Mouse (Mus musculus) layer of hippocampus, postnatal 14 days (tissue): ENCODE measurements around the gene Cflar. TPM values are rescaled to one million over a fixed set of nuclear protein-coding genes. Genes with fewer than 3 reads are reported as not detected.
"Not testable (repeated sequence)": the region's sequence is repeated elsewhere in the genome, so short reads cannot be mapped to it uniquely, and the experiment has no call there.

ENCODE experiments used
- DNase-seq, 2 experiments: peaks; one replicate each; pipeline ENCODE4 v3.0.0; 2021 to 2022; ENCODE audit warnings: low spot score in 2 of 2, mixed read lengths in 1 of 2
- total RNA-seq, 2 experiments: library from RNA; stranded (reverse); gene quantifications; 2 replicates each; pipeline ENCODE4 v1.2.3; 2021

The Cflar gene
- total RNA-seq, 2 experiments from 2014 or later: 33.2 to 38.0 TPM

DNA sequence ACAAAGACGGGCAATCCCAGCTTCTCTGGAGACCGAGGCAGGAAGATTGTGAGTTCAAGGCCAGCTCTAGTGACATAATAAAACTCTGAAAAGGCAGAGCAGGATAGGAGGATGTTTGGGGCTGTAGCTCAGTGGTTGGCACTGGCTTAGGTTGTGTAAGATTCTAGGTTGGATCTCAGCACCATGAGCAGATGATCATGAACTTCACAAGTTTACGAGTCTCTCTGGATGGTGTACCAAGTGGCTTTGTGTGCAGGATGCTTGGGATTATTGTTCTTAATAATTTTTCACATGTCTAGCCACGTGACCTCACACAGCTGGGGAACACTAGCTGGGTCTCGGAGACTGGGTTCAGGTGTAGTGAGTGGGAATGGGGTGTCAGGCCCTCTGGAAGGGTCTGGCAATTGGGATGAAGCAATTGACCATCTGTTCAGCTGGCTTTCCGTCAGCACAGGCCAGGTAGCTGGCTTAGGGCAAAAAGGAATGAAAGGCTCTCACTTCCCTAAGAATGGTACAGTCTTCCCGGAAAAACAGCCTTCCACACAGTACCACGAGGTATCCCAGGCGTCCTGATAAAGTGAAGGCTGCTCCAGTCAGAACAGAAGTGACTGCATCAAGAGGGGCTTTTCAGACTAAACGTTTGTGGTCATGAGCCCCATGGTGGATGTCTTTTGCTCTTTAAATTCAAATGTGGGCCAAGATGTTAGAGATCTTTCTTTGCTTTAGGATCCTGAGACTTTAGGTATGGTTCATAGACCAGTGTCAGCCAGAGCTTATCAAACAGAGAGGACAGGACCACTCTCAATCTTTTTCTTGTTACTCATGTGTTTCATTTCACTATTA is 16.7 kb downstream of the Cflar start:
- no peak for DNase-seq

- no peak for DNase-seq
Observed at GRCm38 (mm10) chr1:58728590-58728868, 17.2 kb downstream of the Cflar start.

- no peak for DNase-seq
Observed at GRCm38 (mm10) chr1:58733636-58734035, 22.3 kb downstream of the Cflar start.

GRCm38 (mm10) chr1:58734043-58734920 is 23.0 kb downstream of the Cflar start:
- no peak for DNase-seq

DNA sequence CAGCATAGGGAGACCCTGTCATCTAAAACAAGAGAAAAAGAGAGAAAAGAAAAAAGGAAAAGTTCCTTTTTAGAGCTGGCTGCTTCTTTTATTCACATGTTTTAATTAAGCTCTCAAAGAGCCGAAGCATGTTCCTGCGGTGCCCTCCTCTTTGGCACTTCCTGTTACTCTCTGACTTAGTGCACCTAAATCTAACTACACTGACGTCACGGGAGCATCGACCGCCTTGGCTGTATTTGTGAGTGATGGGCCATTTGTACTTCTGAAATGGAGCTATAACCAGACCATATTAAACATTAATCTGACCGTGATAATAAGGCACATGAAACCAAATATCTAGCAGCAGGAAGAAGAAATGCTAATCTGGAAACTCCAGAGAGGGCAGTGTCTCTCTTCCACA is 24.7 kb downstream of the Cflar start:
- DNase-seq: no peak

DNA sequence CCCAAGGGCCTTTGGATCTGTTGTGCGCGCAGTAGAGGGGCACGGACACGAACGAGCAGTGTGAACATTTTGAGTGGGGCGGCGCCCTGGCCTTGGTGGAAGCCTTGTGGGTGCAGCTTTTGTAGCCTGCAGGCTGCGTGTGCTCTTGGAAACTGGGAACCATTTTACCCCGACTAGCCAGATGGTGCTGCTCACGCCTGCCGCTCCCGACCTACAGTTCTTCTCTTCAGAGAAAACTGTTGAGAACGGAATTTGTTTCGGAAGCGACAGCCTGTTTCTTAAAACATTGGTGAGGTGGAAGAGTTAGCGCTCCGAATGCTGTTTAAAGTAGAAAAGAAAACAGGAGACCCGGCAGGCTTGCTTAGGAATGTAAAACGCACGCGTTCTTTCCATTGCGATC is 25.7 kb downstream of the Cflar start:
- DNase-seq: peak; percentile 46 to 65

DNA sequence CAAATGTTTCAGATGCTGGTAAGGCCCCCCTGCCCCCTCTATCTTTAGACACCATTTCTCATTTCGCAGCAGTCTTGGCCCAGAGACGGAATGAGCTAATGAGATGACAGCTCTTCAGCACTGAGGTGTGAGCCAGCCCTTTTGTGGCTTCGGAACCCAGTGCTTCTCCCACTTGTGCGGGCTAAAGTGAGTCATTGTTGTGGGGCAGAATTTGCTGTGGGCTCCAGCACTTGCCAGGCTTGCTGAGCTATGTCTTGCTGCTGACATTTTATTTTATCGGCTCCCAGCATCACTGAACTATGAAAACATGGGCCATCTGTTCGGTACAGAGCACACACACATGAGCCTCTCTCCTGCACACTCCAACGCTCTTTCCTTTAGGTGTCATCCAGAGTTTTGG is 28.2 kb downstream of the Cflar start:
- peak; percentile 64 to 83 for DNase-seq

GRCm38 (mm10) chr1:58742571-58743021 is 31.3 kb downstream of the Cflar start:
- DNase-seq: no peak

DNA sequence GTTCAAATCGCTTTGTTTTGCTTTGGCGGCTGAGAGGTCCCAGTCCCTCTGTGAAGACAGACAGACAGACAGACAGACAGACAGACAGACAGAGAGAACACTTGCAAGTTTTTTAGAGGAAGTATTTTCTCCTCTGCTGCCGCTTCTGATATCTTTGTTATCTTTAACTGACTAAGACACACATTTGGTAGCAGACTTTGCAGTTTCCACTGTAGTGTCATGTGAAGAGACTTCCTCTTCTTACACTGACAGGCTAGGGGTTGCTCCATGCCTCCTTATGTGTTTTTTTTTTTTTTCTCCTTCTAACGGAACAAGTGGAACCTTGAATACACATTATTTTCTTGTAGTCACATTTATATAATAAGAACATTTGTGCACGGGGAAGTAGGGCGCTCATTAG is 31.9 kb downstream of the Cflar start:
- DNase-seq: no peak

DNA sequence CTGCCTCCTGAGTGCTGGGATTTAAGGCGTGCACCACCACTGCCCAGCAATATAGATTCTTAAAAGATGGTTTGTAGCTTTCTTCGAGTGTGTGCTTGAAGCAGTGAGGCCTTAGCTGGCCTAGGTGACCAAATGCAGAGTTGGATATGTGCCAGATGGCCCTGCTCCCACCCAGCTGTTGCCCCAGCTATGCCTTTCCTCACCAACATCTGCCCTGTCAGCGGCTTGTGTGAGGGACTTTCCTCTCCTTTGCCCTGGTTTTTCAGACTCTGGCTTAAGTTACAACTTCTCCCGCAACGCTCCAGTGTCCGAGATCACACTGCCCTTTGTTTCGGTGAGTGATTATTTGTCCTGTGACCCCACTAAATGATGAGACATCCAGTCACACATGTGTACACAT is 33.3 kb downstream of the Cflar start:
- no peak for DNase-seq

- peak; percentile 43 to 77 for DNase-seq
Observed at GRCm38 (mm10) chr1:58746880-58747279, 35.6 kb downstream of the Cflar start.

DNA sequence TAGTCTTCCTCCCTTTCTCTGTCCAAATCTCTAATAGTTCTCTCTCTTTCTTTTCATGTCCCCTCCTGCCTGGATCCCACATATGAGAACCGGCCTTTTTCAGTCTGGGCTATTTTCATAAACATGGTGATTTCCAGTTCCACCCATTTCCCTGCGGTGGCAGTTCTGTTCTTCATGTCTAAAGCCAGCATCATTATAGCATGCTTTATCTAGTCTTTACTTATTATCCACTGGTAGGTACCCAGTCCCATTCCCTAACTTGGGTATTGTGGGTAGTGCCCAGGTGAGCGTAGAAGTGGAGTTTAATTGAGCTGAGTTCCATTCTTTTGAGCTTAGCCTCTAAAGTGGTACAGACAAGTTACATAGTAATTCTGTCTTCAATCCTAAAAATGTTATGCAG is 48.1 kb downstream of the Cflar start:
- no peak for DNase-seq

- no peak for DNase-seq
Observed at GRCm38 (mm10) chr1:58760581-58760980, 49.3 kb downstream of the Cflar start.

DNA sequence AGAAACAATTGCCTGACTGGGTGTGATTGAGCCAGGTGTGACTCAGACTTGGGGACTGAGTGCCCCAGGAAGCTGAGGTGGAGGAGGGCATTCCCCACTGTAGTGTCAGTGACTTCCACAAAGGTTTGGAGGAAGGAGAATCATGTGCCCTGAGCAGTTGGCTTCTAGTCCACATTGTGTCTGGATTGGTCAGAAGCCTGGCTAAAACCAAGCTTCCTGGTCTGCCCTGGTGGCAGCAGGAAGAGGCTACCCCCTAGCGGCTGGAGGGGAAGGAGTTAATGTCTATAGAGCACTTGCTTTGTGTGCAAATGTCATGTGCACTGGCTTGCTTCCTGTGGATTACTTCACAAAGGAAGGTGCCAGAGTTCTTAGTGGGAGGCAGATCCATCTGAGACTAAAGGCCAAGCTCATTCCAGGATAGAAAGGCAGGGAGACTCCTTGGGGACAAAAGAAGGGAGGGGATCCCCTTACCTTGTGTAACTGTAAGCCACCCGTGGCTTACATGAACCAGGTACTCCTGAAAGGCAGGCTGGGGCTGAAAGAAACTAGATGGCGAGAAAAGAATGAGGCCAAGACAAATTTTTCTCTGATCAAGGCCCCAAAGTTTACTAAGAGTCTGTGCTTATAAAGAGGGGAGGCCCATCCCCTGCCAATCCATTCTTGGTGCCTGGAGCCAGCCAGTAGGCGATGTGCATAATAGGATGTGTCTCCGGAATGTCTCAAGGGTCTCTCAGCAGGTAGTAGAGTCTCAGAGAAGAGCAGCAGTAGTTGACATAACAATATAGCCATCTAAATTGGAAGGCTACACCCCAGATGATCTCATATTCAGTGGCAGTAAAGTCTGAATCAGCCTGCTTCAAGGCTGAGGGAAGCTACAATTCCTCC is 50.3 kb downstream of the Cflar start:
- not testable (repeated sequence) for DNase-seq

GRCm38 (mm10) chr1:58762576-58762975 is 51.3 kb downstream of the Cflar start:
- DNase-seq: no peak

DNA sequence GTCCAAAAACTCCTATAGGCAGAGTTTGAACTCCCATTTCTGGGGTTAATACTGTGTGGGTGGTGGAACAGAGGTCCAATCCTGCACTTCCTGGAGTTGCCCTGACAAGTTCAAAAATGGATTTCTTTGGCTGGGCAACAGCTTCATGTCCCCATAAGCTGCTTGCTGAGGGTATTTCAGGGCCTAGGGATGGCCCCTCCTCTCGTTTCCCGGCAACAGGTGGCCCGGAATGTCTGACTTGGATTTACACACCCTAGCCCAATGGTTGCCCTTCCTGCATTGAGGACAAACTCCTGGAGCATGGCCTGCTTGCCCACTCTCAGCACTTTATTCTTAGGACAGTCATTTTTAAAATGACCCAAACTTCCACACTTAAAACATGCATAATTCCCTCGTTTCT is 55.1 kb downstream of the Cflar start:
- not testable (repeated sequence) for DNase-seq

DNA sequence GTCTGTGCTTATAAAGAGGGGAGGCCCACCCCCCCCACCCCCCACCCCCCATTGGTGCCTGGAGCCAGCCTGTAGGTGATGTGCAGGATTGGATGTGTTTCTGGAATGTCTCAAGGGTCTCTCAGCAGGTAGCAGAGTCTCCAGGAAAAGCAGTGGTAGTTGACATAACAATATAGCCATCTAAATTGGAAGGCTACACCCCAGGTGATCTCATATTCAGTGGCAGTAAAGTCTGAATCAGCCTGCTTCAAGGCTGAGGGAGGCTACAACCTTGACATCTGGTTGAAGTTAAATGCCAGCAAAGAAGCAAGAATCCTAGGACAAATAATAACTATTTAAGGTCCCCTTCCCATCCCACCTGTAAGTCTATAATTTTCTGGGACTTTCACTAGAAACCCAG is 57.8 kb downstream of the Cflar start:
- DNase-seq: no peak

DNA sequence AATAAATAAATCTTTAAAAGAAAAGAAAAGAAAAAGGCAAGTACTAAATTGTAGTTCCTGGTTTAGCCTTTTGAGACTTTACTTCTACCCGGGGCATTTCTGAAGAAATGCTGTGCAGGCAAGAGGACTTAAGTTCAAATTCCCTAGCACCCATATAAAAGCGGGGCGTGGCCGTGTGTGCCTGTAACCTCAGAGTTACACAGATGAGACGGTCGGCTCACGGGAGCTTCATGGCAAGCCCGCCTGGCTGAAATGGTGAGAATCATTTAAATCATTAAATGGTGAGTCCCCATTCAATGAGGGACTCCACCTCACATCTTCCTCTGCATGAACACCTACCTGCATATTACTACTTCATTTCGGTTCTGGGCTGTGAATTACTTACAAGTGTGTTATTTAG is 58.4 kb downstream of the Cflar start:
- no peak for DNase-seq

- DNase-seq: peak; percentile 40 to 76
Observed at GRCm38 (mm10) chr1:58770111-58770720, 58.9 kb downstream of the Cflar start.

GRCm38 (mm10) chr1:58772084-58772483 is 60.8 kb downstream of the Cflar start:
- no peak for DNase-seq

DNA sequence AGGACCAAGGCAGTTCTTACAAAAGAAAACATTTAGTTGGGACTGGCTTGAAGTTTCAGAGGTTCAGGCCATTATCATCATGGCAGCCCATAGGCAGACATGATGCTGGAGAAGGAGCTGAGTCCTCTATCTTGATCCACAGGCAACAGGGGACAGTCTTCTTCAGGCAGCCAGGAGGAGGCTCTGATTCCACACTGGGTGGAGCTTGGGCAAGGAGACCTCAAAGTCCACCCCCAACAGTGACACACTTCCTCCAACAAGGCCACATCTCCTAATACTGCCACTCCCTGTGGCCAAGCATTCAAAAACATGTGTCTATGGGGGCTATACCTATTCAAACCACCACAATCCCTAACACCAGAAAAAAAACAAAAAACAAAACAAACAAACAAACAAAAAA is 62.0 kb downstream of the Cflar start:
- no peak for DNase-seq
